Mouse (Mus musculus) embryonic fibroblast, embryonic 13.5 days (primary cell): ENCODE measurements around the gene Olr1. TPM values are rescaled to one million over a fixed set of nuclear protein-coding genes. Genes with fewer than 3 reads are reported as not detected.
"Not testable (repeated sequence)": the region's sequence is repeated elsewhere in the genome, so short reads cannot be mapped to it uniquely, and the experiment has no call there.

Source experiments
- H3K27ac ChIP-seq: 2 replicates; pipeline ENCODE4 v1.5.1; 2012; ENCODE audit warnings: low read length, control low read depth, inconsistent platforms; ENCODE audit not compliant: insufficient read depth
- H3K4me1 ChIP-seq: 2 replicates; pipeline ENCODE4 v1.6.1; 2011; ENCODE audit warnings: low read length; ENCODE audit not compliant: control insufficient read depth, insufficient read depth
- H3K4me3 ChIP-seq: 2 replicates; pipeline ENCODE4 v1.5.1; 2011; ENCODE audit warnings: mild to moderate bottlenecking, control low read depth, low read length; ENCODE audit not compliant: insufficient read depth
- CTCF ChIP-seq: IDR thresholded peaks from 2 replicates; pipeline ENCODE4 v1.5.1; 2011; ENCODE audit warnings: mild to moderate bottlenecking, control low read depth, low read length, moderate library complexity, borderline replicate concordance; ENCODE audit not compliant: insufficient read depth
- POLR2A ChIP-seq: IDR thresholded peaks from 2 replicates; pipeline ENCODE4 v1.6.1; 2011; ENCODE audit warnings: low read depth, mild to moderate bottlenecking, control low read depth, low read length, moderate library complexity
- polyA plus RNA-seq: library from polyadenylated mRNA; stranded (reverse); fragments of >200 nt; gene quantifications from 2 replicates; pipeline ENCODE4 v1.2.4, GENCODE M21; 2011; ENCODE audit warnings: low read depth; ENCODE audit not compliant: missing spikeins, insufficient read length

Gene Olr1
- polyA plus RNA-seq, 1 experiment, result 2.9 TPM

DNA sequence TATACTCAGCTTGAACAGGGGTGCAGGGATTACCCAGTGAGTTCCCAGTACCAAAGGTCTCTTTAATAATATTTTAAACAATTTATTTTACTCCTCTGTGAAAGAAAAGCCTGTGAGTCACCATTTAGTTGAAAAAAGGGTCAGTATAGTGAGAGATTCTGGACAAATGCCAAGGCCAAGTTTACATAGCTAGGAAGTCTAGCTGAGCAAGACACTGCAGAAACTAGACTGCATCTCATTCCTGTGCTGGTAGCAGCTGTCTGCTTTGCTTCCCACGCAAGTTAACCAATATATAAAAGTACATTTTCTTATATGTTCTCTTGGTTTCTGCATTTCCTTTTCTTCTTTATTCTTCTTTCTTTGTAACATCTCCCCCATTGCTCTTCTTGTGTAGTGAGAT lies 6.4 kb upstream of the Olr1 start:
- Histone ChIP-seq H3K4me3 (no peak overlapping the region), H3K27ac (peak overlapping the region; percentile 87), H3K4me1 (peaks cover 19% of the 10 kb centered on the region)
- TF ChIP-seq CTCF, result no peak
- no peak for TF ChIP-seq POLR2A

GRCm38 (mm10) chr6:129512868-129513267 lies 5.9 kb upstream of the Olr1 start:
- TF ChIP-seq POLR2A, result no peak
- no peak for TF ChIP-seq CTCF
- Histone ChIP-seq H3K4me1 (peaks cover 19% of the 10 kb centered on the region), H3K4me3 (no peak overlapping the region), H3K27ac (peak overlapping the region; percentile 19; the same call in 1 of the 2 replicates)

GRCm38 (mm10) chr6:129512367-129512766 lies 5.4 kb upstream of the Olr1 start, which contains the start of gene Tmem52b:
Gene Tmem52b (plus strand): TSS chr6:129512555.
- peaks cover 19% of the 10 kb centered on the region for H3K4me1 ChIP-seq
- peak within 1 kb of the TSS; percentile 31; the same call in 1 of the 2 replicates for H3K27ac ChIP-seq
- TF ChIP-seq CTCF (no peak), POLR2A (no peak)
- no peak within 1 kb of the TSS for H3K4me3 ChIP-seq

DNA sequence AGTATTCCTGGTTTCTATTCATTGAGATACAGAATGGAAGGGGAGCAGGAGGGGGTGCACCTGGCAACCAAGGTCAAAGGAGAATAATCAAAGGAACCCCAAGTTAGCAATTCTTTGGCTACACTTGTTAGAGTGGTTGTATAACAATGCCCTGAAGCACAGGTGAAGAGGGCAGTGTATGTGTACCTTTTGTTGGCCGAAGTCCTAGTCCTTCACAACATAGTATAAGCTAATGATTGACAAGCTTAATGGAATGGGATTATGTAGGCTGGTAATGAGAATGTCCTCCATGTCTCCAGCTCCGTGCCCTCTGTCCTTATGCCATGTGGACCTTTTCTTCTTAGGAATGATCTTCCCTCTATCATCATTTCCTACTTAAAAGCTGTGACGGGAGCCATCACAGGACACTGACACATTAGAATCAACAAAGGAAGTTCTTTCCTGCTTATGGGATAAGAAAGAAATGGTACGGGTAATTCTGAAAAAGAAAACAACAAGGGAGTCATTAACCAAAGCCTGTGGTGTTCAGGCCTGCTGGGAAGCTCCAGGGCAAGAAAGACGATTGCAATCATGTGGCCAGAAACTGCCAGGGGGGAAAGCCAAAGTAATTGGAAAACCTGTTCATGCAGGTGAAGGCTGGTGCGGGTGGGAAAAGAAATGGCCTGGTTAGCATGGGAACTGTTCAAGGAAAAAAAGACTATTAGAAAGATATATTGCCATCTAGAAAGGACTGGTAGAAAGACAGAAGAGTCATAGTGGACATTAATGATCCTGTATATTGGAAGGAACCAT lies 3.4 kb upstream of the Olr1 start:
- TF ChIP-seq POLR2A, result no peak
- peaks cover 19% of the 10 kb centered on the region for H3K4me1 ChIP-seq
- H3K27ac ChIP-seq, result no peak overlapping the region
- no peak overlapping the region for H3K4me3 ChIP-seq

GRCm38 (mm10) chr6:129503471-129503870 lies 3.5 kb downstream of the Olr1 start:
- Histone ChIP-seq H3K4me1 (no peaks in the 10 kb centered on the region), H3K27ac (no peak overlapping the region), H3K4me3 (no peak overlapping the region)
- TF ChIP-seq POLR2A (no peak), CTCF (no peak)

GRCm38 (mm10) chr6:129499516-129499915 lies 7.4 kb downstream of the Olr1 start:
- H3K4me1 ChIP-seq, H3K4me3 ChIP-seq, H3K27ac ChIP-seq: not testable (repeated sequence)

GRCm38 (mm10) chr6:129497345-129498218 lies 9.4 kb downstream of the Olr1 start:
- Histone ChIP-seq H3K27ac (no peak overlapping the region), H3K4me1 (no peaks in the 10 kb centered on the region), H3K4me3 (no peak overlapping the region)
- TF ChIP-seq POLR2A (no peak), CTCF (no peak)

DNA sequence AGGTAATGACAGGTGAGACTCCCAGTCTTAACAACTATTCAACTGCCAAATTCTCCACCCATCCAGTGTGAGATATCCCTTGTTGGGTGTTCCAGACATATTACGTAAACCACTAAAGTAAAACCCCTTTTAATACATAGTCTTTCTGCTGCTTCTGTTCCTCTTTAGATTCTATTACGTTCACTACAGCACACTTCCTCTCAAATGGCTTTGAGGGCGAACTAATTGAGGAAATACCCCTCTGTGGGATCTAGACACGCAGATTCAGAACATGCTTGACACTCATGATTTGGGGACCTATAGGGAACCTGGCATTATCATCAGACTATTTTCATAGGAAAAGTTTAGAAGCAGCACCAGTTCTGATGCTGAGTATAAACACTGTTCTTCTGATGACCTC lies 12.0 kb downstream of the Olr1 start:
- TF ChIP-seq CTCF (no peak), POLR2A (no peak)
- Histone ChIP-seq H3K4me1 (no peaks in the 10 kb centered on the region), H3K4me3 (no peak overlapping the region), H3K27ac (no peak overlapping the region)

GRCm38 (mm10) chr6:129480089-129480958 lies 26.6 kb downstream of the Olr1 start:
- Histone ChIP-seq H3K4me3 (no peak overlapping the region), H3K4me1 (peaks cover 3% of the 10 kb centered on the region; the same call in 1 of the 2 replicates), H3K27ac (no peak overlapping the region)
- no peak for TF ChIP-seq POLR2A
- TF ChIP-seq CTCF, result no peak
